Mouse (Mus musculus) ES-E14 (cell line): ENCODE results near the gene Vsig10. TPM values are rescaled to one million over a fixed set of nuclear protein-coding genes. Genes with fewer than 3 reads are reported as not detected.

Source experiments
- DNase-seq: peaks from one replicate; pipeline ENCODE4 v3.0.0-alpha.2; 2013; ENCODE audit warnings: low read depth, low spot score
- H3K27ac ChIP-seq: 2 replicates; pipeline ENCODE4 v1.5.1; 2012; ENCODE audit warnings: low read depth, mild to moderate bottlenecking, low read length, moderate library complexity, mixed read lengths; ENCODE audit not compliant: poor library complexity, insufficient read depth, severe bottlenecking
- H3K36me3 ChIP-seq: 2 replicates; pipeline ENCODE4 v1.6.1; 2012; ENCODE audit warnings: mild to moderate bottlenecking, low read length, moderate library complexity, mixed read lengths; ENCODE audit not compliant: control insufficient read depth, poor library complexity, insufficient read depth, severe bottlenecking
- H3K4me1 ChIP-seq, 2 experiments: fragments of 150-350 bp in 1 of 2; sonication (generic) in 1 of 2; 2 replicates each; pipeline ENCODE4 v1.6.1; 2012; ENCODE audit warnings: low read length in 2 of 2, mild to moderate bottlenecking in 1 of 2, mixed read lengths in 1 of 2; ENCODE audit not compliant: control insufficient read depth in 2 of 2, insufficient read depth in 2 of 2, poor library complexity in 1 of 2
- H3K4me3 ChIP-seq, 2 experiments: fragments of 150-350 bp in 1 of 2; sonication (generic) in 1 of 2; 2 replicates each; pipeline ENCODE4 v1.5.1; 2012; ENCODE audit warnings: low read length in 2 of 2, low read depth in 1 of 2, mild to moderate bottlenecking in 1 of 2, mixed read lengths in 1 of 2; ENCODE audit not compliant: insufficient read depth in 1 of 2, poor library complexity in 1 of 2, severe bottlenecking in 1 of 2
- H3K9ac ChIP-seq: 2 replicates; pipeline ENCODE4 v1.6.1; 2012; ENCODE audit warnings: low read depth, mild to moderate bottlenecking, low read length, mixed read lengths; ENCODE audit not compliant: poor library complexity, insufficient read depth, severe bottlenecking
- H3K9me3 ChIP-seq: fragments of 150-350 bp; sonication (generic); 2 replicates; pipeline ENCODE4 v1.6.1; 2012; ENCODE audit warnings: low read depth, mild to moderate bottlenecking, low read length; ENCODE audit not compliant: control insufficient read depth, insufficient read depth
- CHD2 ChIP-seq: IDR thresholded peaks from 2 replicates; pipeline ENCODE4 v1.6.1; 2014; ENCODE audit warnings: mild to moderate bottlenecking, low read depth, low read length, inconsistent platforms
- HCFC1 ChIP-seq: IDR thresholded peaks from 2 replicates; pipeline ENCODE4 v1.6.1; 2012; ENCODE audit warnings: low read length, inconsistent platforms, borderline replicate concordance; ENCODE audit not compliant: insufficient read depth
- MAFK ChIP-seq: IDR thresholded peaks from 2 replicates; pipeline ENCODE4 v1.6.1; 2014; ENCODE audit warnings: mild to moderate bottlenecking, low read depth, low read length, inconsistent platforms; ENCODE audit not compliant: insufficient read depth
- ZC3H11A ChIP-seq: IDR thresholded peaks from 2 replicates; pipeline ENCODE4 v1.6.1; 2012; ENCODE audit warnings: low read depth, mild to moderate bottlenecking, inconsistent platforms, low read length, borderline replicate concordance
- ZNF384 ChIP-seq: IDR thresholded peaks from 2 replicates; pipeline ENCODE4 v1.6.1; 2012; ENCODE audit warnings: low read depth, low read length, inconsistent platforms
- in situ Hi-C, 2 experiments: fragments of 600-800 bp; cut with MboI; formaldehyde crosslinking; loops; one replicate each; pipeline ENCODE4 v1.15.1; 2025; ENCODE audit warnings: low sequenced_read_pairs in 2 of 2, inconsistent platforms in 1 of 2; ENCODE audit not compliant: unreplicated experiment in 2 of 2
- total RNA-seq: library from RNA; depleted of rRNA; stranded (reverse); fragments of 300-350 nt; gene quantifications from 2 replicates; pipeline ENCODE4 v1.2.3, GENCODE M21; 2012

Vsig10 gene
- total RNA-seq, 1 experiment: 11.7 TPM

GRCm38 (mm10) chr5:117347011-117347410 lies 28.1 kb downstream of the Vsig10 start:
- Histone ChIP-seq H3K36me3 (peaks cover 6% of the 10 kb centered on the region; the same call in 1 of the 2 replicates), H3K27ac (no peak overlapping the region), H3K9me3 (no peaks in the 10 kb centered on the region), H3K9ac (no peak overlapping the region), H3K4me1 (peaks cover 7 to 15% of the 10 kb centered on the region in 2 experiments), H3K4me3 (no peak overlapping the region)
- DNase-seq: no peak
- TF ChIP-seq HCFC1 (no peak), CHD2 (no peak), ZC3H11A (no peak), ZNF384 (no peak), MAFK (no peak)
- in situ Hi-C loops: no loop called here

DNA sequence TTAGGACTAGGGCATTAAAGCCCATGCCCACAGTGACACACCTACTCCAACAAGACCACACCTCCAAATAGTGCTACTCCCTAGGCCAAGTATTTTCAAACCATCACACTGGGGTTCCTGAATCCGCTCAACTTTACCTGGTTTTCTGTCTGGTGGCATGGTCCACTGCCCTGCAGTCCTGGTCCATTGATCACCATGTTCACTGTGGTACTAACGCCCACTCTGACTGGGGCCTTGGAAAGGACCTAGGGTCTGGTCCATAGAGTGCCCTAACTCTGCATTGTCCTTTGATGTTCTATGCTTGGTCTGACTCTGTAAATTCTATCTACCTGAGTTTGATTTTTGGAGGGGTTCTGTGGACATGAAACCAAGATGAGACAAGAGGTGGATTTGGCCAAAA lies 29.0 kb downstream of the Vsig10 start:
- peak overlapping the region; percentile 14 to 38; a peak in 3 of 4 replicates for H3K4me3 ChIP-seq
- no peak for DNase-seq
- H3K9ac ChIP-seq: peak overlapping the region; percentile 60; the same call in 1 of the 2 replicates
- no peaks in the 10 kb centered on the region for H3K9me3 ChIP-seq
- TF ChIP-seq HCFC1 (no peak), ZNF384 (no peak), CHD2 (no peak), MAFK (no peak), ZC3H11A (no peak)
- peak overlapping the region; percentile 54; the same call in 1 of the 2 replicates for H3K27ac ChIP-seq
- peaks cover 7 to 17% of the 10 kb centered on the region in 2 experiments for H3K4me1 ChIP-seq
- in situ Hi-C loops: no loop called here
- peaks cover 9% of the 10 kb centered on the region; the same call in 1 of the 2 replicates for H3K36me3 ChIP-seq

DNA sequence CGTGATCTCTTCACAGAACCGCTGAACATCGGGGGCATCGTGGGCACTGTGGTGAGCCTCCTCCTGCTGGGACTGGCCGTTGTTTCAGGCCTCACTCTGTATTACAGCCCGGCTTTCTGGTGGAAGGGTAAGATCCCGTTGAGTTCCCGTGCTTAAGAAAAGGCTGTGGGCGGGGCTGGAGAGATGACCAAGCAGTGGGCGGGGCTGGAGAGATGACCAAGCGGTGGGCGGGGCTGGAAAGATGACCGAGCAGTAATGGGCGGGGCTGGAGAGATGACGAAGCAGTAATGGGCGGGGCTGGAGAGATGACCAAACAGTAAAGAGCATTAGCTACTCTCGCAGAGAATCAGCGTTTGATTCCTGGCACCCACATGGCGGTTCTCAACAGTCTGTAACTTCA lies 29.4 kb downstream of the Vsig10 start:
- in situ Hi-C loops: no loop called here
- Histone ChIP-seq H3K9ac (peak overlapping the region; percentile 60; the same call in 1 of the 2 replicates), H3K4me3 (peak overlapping the region; percentile 14 to 62; a peak in 3 of 4 replicates), H3K36me3 (peaks cover 10% of the 10 kb centered on the region; the same call in 1 of the 2 replicates), H3K9me3 (no peaks in the 10 kb centered on the region), H3K27ac (peak overlapping the region; percentile 54; the same call in 1 of the 2 replicates), H3K4me1 (peaks cover 7 to 20% of the 10 kb centered on the region in 2 experiments)
- TF ChIP-seq HCFC1 (no peak), MAFK (0 out of 2 replicates have a peak, but pooled peaks have one; percentile 17)
- no peak for DNase-seq

- Histone ChIP-seq H3K4me3 (no peak overlapping the region), H3K27ac (no peak overlapping the region), H3K4me1 (peaks cover 5 to 18% of the 10 kb centered on the region in 2 experiments), H3K9me3 (no peaks in the 10 kb centered on the region), H3K9ac (no peak overlapping the region), H3K36me3 (peaks cover 7% of the 10 kb centered on the region; the same call in 1 of the 2 replicates)
- no peak for TF ChIP-seq MAFK
- TF ChIP-seq ZC3H11A: no peak
- TF ChIP-seq CHD2: no peak
- TF ChIP-seq ZNF384: no peak
- TF ChIP-seq HCFC1: no peak
- no peak for DNase-seq
- in situ Hi-C loops: no loop called here
Observed at GRCm38 (mm10) chr5:117354121-117354520, 35.2 kb downstream of the Vsig10 start.
